Mouse (Mus musculus) G1E (cell line): ENCODE results near the gene Hdac4.

Experiments
- CTCF ChIP-seq: IDR thresholded peaks from 2 replicates; pipeline ENCODE4 v1.5.1; 2012; ENCODE audit warnings: low read depth, low read length, inconsistent platforms, mixed read lengths
- GATA1 ChIP-seq: IDR thresholded peaks from 2 replicates; pipeline ENCODE4 v1.6.1; 2012; ENCODE audit warnings: borderline replicate concordance, low read length, inconsistent platforms, mixed read lengths
- GATA2 ChIP-seq: IDR thresholded peaks from 2 replicates; pipeline ENCODE4 v1.6.1; 2012; ENCODE audit warnings: low read depth, low read length, inconsistent platforms, borderline replicate concordance
- POLR2AphosphoS5 ChIP-seq: IDR thresholded peaks from 2 replicates; pipeline ENCODE4 v1.6.1; 2012; ENCODE audit warnings: low read depth, low read length, inconsistent platforms; ENCODE audit not compliant: insufficient replicate concordance

DNA sequence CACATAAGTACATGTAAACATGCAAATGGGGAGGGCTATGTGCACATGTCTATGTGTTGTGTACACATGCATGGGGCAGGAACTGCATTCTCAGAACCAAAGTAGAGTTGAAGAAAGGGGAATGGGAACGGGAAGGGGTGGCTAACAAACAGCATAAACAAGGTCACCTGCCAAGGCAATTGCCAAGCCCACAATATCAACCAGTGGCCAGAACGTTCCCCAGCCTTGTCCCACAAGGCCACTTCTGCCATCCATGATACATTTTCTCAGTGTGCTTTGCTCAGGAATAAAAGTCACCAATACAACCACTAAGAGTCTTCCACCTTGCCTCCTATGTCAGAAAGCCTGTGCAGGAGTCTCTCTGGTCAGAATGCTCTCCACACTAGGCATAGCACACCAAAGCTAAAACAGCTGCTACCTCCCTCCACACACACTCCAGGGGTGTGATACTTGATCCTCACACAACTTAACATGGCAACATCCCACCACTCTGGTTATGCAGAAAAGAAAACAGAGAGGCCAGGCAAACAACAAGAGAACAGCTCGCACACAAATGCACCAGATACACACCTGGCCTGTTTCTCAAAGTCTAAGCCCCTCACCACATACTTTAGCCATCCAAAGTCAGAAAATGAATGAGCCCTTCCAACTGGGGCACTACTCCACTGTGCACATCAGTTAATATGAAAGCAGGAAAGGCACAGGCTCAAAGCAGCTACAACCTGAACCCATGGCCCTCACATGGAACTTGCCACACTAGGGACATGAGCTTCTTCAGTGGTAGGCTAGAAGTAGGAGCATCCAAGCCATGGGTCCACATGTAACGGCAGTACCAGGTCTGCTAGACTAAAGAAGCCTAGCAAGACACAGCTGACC, 26.4 kb downstream of the Hdac4 start:
- TF ChIP-seq CTCF: no peak
- TF ChIP-seq GATA1: no peak
- no peak for TF ChIP-seq POLR2AphosphoS5
- TF ChIP-seq GATA2: no peak
